Mouse (Mus musculus) limb, embryonic 15.5 days (tissue): ENCODE measurements at regions not wholly inside any gene's neighbourhood (a gene's known extent, or its start where the extent isn't known, plus 50 kb on each side); places are given as distances from the start of the nearest gene placed in this dataset.

ENCODE experiments used
- ATAC-seq: fragments of 200-750 bp; cut with Nextera tagmentation; 2 replicates; pipeline ENCODE4 v1.8.0; 2017; ENCODE audit warnings: low read depth, moderate TSS enrichment; ENCODE audit not compliant: insufficient number of reproducible peaks, low FRiP score, low TSS enrichment
- H3K27ac ChIP-seq: fragments of 300-500 bp; sonication (generic); 2 replicates; pipeline ENCODE4 v1.5.1; 2015; ENCODE audit warnings: moderate library complexity, mild to moderate bottlenecking, inconsistent platforms
- H3K27me3 ChIP-seq: fragments of 300-500 bp; sonication (generic); 2 replicates; pipeline ENCODE4 v1.6.1; 2015; ENCODE audit warnings: inconsistent platforms
- H3K36me3 ChIP-seq: fragments of 300-500 bp; sonication (generic); 2 replicates; pipeline ENCODE4 v1.6.1; 2015; ENCODE audit warnings: inconsistent platforms
- H3K4me1 ChIP-seq: fragments of 300-500 bp; sonication (generic); 2 replicates; pipeline ENCODE4 v1.6.1; 2015; ENCODE audit warnings: inconsistent platforms
- H3K4me2 ChIP-seq: fragments of 300-500 bp; sonication (generic); 2 replicates; pipeline ENCODE4 v1.6.1; 2015; ENCODE audit warnings: mild to moderate bottlenecking, inconsistent platforms
- H3K4me3 ChIP-seq: fragments of 300-500 bp; sonication (generic); 2 replicates; pipeline ENCODE4 v1.5.1; 2015; ENCODE audit warnings: mild to moderate bottlenecking, inconsistent platforms
- H3K9ac ChIP-seq: fragments of 300-500 bp; sonication (generic); 2 replicates; pipeline ENCODE4 v1.6.1; 2015; ENCODE audit warnings: inconsistent platforms
- H3K9me3 ChIP-seq: fragments of 300-500 bp; sonication (generic); 2 replicates; pipeline ENCODE4 v1.6.1; 2016; ENCODE audit warnings: inconsistent platforms
- WGBS: fragments of 180-500 bp; shearing (Covaris S2); methylation state at CpG from one replicate; pipeline ENCODE4 v1.1.7; 2015; 5-methylcytosine and 5-hydroxymethylcytosine counted together

GRCm38 (mm10) chr14:25185959-25186771 is 272.8 kb upstream of the Zmiz1 start:
- no peaks in the 10 kb centered on the region for H3K27me3 ChIP-seq
- H3K36me3 ChIP-seq, result no peaks in the 10 kb centered on the region
- peak overlapping the region; percentile 73 for H3K27ac ChIP-seq
- H3K4me1 ChIP-seq, result peaks cover 39% of the 10 kb centered on the region
- ATAC-seq, result peak; percentile 27; the same call in 1 of the 2 replicates
- H3K9me3 ChIP-seq, result no peaks in the 10 kb centered on the region
- 22% methylated on average over 14 of the region's 14 CpGs for WGBS
- H3K4me3 ChIP-seq, result no peak overlapping the region
- no peak overlapping the region for H3K9ac ChIP-seq
- no peak overlapping the region for H3K4me2 ChIP-seq

- Histone ChIP-seq H3K4me2 (no peak overlapping the region), H3K4me1 (peaks cover 51% of the 10 kb centered on the region), H3K9ac (no peak overlapping the region), H3K27ac (no peak overlapping the region), H3K36me3 (no peaks in the 10 kb centered on the region), H3K4me3 (no peak overlapping the region), H3K9me3 (no peaks in the 10 kb centered on the region), H3K27me3 (no peaks in the 10 kb centered on the region)
- ATAC-seq, result no peak
- WGBS, result 90% methylated on average over 5 of the region's 5 CpGs
These were observed 271.3 kb upstream of the Zmiz1 start for GRCm38 (mm10) chr14:25187715-25188114.

- H3K4me2 ChIP-seq, result no peak overlapping the region
- H3K9ac ChIP-seq, result no peak overlapping the region
- no peaks in the 10 kb centered on the region for H3K36me3 ChIP-seq
- no peaks in the 10 kb centered on the region for H3K9me3 ChIP-seq
- H3K4me3 ChIP-seq, result no peak overlapping the region
- H3K27ac ChIP-seq, result no peak overlapping the region
- ATAC-seq, result no peak
- 91% methylated on average over 5 of the region's 5 CpGs for WGBS
- peaks cover 60% of the 10 kb centered on the region for H3K4me1 ChIP-seq
- no peaks in the 10 kb centered on the region for H3K27me3 ChIP-seq
These were observed 269.7 kb upstream of the Zmiz1 start for GRCm38 (mm10) chr14:25189256-25189655.

- no peak overlapping the region for H3K4me2 ChIP-seq
- H3K9me3 ChIP-seq, result no peaks in the 10 kb centered on the region
- H3K27me3 ChIP-seq, result no peaks in the 10 kb centered on the region
- H3K27ac ChIP-seq, result peak overlapping the region; percentile 83
- no peaks in the 10 kb centered on the region for H3K36me3 ChIP-seq
- H3K4me3 ChIP-seq, result no peak overlapping the region
- peaks cover 60% of the 10 kb centered on the region for H3K4me1 ChIP-seq
- H3K9ac ChIP-seq, result no peak overlapping the region
- peak; percentile 66 for ATAC-seq
- WGBS, result 62% methylated on average over 10 of the region's 10 CpGs
These were observed 268.2 kb upstream of the Zmiz1 start for GRCm38 (mm10) chr14:25190680-25191270.

- peak; percentile 70 for ATAC-seq
- Histone ChIP-seq H3K4me3 (no peak overlapping the region), H3K27me3 (no peaks in the 10 kb centered on the region), H3K27ac (peak overlapping the region; percentile 83), H3K4me1 (peaks cover 83% of the 10 kb centered on the region), H3K9me3 (no peaks in the 10 kb centered on the region), H3K9ac (no peak overlapping the region), H3K4me2 (no peak overlapping the region), H3K36me3 (no peaks in the 10 kb centered on the region)
- 6% methylated on average over 5 of the region's 5 CpGs for WGBS
These were observed 262.2 kb upstream of the Zmiz1 start for GRCm38 (mm10) chr14:25196820-25197219.

GRCm38 (mm10) chr14:25199900-25200299 is 259.1 kb upstream of the Zmiz1 start:
- Histone ChIP-seq H3K4me2 (no peak overlapping the region), H3K4me1 (peaks cover 80% of the 10 kb centered on the region), H3K36me3 (no peaks in the 10 kb centered on the region), H3K27ac (peak overlapping the region; percentile 74), H3K9me3 (no peaks in the 10 kb centered on the region), H3K27me3 (no peaks in the 10 kb centered on the region), H3K9ac (no peak overlapping the region), H3K4me3 (no peak overlapping the region)
- ATAC-seq, result no peak
- WGBS, result 40% methylated on average over 3 of the region's 3 CpGs

- Histone ChIP-seq H3K36me3 (no peaks in the 10 kb centered on the region), H3K4me3 (no peak overlapping the region), H3K4me2 (no peak overlapping the region), H3K27me3 (no peaks in the 10 kb centered on the region), H3K9ac (no peak overlapping the region), H3K4me1 (peaks cover 75% of the 10 kb centered on the region), H3K9me3 (no peaks in the 10 kb centered on the region), H3K27ac (peak overlapping the region; percentile 74)
- ATAC-seq, result no peak
- WGBS, result 27% methylated on average over 4 of the region's 4 CpGs
These were observed 258.3 kb upstream of the Zmiz1 start for GRCm38 (mm10) chr14:25200656-25201179.

GRCm38 (mm10) chr14:25202312-25202711 is 256.7 kb upstream of the Zmiz1 start:
- Histone ChIP-seq H3K36me3 (no peaks in the 10 kb centered on the region), H3K9ac (no peak overlapping the region), H3K4me3 (no peak overlapping the region), H3K4me2 (no peak overlapping the region), H3K27ac (peak overlapping the region; percentile 81; the same call in 1 of the 2 replicates), H3K4me1 (peaks cover 71% of the 10 kb centered on the region), H3K9me3 (no peaks in the 10 kb centered on the region), H3K27me3 (no peaks in the 10 kb centered on the region)
- ATAC-seq, result no peak
- 70% methylated on average over 2 of the region's 2 CpGs for WGBS

- Histone ChIP-seq H3K9me3 (no peaks in the 10 kb centered on the region), H3K27ac (peak overlapping the region; percentile 65), H3K4me3 (no peak overlapping the region), H3K4me1 (peaks cover 69% of the 10 kb centered on the region), H3K4me2 (no peak overlapping the region), H3K27me3 (no peaks in the 10 kb centered on the region), H3K9ac (no peak overlapping the region), H3K36me3 (no peaks in the 10 kb centered on the region)
- no peak for ATAC-seq
- 76% methylated on average over 5 of the region's 5 CpGs for WGBS
These were observed 254.9 kb upstream of the Zmiz1 start for GRCm38 (mm10) chr14:25204091-25204490.

- Histone ChIP-seq H3K9me3 (no peaks in the 10 kb centered on the region), H3K36me3 (no peaks in the 10 kb centered on the region), H3K4me3 (no peak overlapping the region), H3K4me1 (peaks cover 46% of the 10 kb centered on the region), H3K9ac (no peak overlapping the region), H3K4me2 (no peak overlapping the region), H3K27ac (peak overlapping the region; percentile 76), H3K27me3 (no peaks in the 10 kb centered on the region)
- ATAC-seq, result peak; percentile 64; the same call in 1 of the 2 replicates
- 35% methylated on average over 4 of the region's 4 CpGs for WGBS
These were observed 252.1 kb upstream of the Zmiz1 start for GRCm38 (mm10) chr14:25206855-25207254.

GRCm38 (mm10) chr14:25207422-25207821 is 251.6 kb upstream of the Zmiz1 start:
- Histone ChIP-seq H3K36me3 (no peaks in the 10 kb centered on the region), H3K4me3 (no peak overlapping the region), H3K4me2 (no peak overlapping the region), H3K27me3 (no peaks in the 10 kb centered on the region), H3K9me3 (no peaks in the 10 kb centered on the region), H3K9ac (no peak overlapping the region), H3K4me1 (peaks cover 40% of the 10 kb centered on the region), H3K27ac (peak overlapping the region; percentile 76)
- no peak for ATAC-seq
- 41% methylated on average over 5 of the region's 5 CpGs for WGBS
